Mouse (Mus musculus) spleen, postnatal 10 days (tissue): Measurements from ENCODE around the gene Rfc4.

Experiments used
- DNase-seq, 2 experiments: peaks; one replicate each; pipeline ENCODE4 v3.0.0; 2021 to 2022; ENCODE audit warnings: low spot score in 2 of 2

Rfc4 gene

DNA sequence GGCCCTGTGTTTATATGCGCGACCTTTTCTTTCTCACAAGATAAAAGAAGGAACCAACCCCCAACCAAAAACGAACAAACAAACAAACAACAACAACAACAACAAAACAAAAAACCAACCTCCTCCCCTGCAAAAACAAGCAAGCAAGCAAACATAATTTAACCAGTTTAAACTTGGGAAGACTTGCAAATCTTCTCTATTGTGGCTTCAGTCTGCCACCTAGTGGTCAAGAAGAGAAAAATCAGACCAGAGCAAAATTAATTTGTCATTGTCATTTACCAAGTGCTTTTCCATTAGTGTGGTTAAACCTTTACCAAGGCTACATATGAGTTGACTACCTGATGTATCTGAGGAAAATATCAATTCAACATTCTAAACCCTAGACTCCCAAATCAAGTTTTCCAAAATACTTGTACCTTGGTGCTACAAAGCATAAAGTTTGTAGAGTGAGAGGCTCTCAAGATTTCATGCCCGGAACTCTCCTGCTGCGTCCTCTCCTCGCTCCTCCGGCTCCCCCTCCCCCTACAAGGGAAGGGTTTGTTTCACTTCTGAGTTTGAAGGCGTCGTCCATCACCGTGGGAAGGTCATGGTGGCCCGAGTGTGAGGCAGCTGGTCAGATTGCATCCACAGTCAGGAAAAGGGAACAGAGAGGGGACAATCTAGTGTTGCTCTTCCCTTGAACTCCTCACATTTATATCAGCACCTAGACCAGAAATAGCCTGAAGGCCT, 8.0 kb upstream of the Rfc4 start:
- DNase-seq, result no peak

- DNase-seq, result no peak
Observed at GRCm38 (mm10) chr16:23132336-23132735, 4.8 kb upstream of the Rfc4 start.

DNA sequence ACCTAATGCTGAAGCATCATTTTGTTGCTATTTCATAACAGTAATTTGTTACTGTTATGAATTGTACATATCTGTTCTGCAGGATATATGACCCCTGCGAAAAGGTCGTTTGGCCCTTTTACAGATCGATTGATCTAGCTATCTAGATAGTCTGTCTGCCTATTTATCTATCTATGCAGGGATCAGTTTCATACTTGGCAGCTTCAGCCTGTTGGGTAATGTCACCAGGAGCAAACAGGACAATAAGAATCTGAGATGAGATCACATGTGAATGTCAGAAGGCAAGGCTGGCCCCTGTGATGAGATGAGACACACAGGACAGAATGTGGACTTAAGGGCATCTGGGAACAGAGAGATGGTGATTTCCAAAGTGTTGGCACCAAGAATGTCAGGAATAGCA, 2.8 kb upstream of the Rfc4 start:
- DNase-seq, result no peak

- DNase-seq, result no peak
Observed at GRCm38 (mm10) chr16:23127311-23127672, 245 bp downstream of the Rfc4 start.

DNA sequence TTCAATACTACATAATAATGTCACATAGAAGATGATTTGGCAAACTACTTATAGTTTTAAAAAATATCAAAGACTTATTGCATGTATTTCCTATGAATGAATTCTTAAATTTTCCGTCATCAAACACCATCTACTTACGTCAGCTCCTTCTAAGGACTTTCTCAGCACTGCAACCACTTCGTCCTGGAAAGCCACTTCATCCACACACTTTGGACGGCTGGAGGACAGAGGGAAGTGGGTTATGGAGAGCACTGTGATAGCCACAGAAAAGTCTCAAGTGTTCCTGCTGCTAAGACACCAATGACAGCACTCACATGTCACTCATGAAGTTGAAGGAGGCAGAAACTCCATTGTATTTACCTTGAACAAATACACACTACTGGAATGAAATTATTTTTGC, 3.1 kb downstream of the Rfc4 start:
- no peak for DNase-seq

DNA sequence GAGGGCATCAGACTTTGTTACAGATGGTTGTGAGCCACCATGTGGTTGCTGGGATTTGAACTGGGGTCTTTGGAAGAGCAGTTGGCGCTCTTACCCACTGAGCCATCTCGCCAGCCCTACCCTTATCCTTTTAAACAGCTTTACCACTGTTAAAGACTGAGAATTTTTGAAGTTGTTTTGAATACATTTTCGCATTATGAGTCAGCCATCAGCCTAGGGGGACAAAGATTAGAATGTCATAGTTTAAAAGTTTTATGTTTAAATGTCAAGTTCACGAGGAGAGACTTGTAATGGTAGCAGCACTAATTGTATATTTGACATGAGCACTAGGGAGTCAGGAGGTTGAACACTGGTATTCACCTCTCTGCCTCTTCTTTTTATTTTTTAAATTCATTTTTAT, 4.4 kb downstream of the Rfc4 start:
- DNase-seq, result no peak

- no peak for DNase-seq
Observed at GRCm38 (mm10) chr16:23122446-23122845, 5.1 kb downstream of the Rfc4 start.

- DNase-seq, result no peak
Observed at GRCm38 (mm10) chr16:23117173-23117572, 10.4 kb downstream of the Rfc4 start.

GRCm38 (mm10) chr16:23115486-23115885, 12.1 kb downstream of the Rfc4 start:
- no peak for DNase-seq

GRCm38 (mm10) chr16:23114339-23115171, 13.0 kb downstream of the Rfc4 start:
- DNase-seq, result no peak

GRCm38 (mm10) chr16:23113903-23114302, 13.6 kb downstream of the Rfc4 start:
- DNase-seq, result no peak

- DNase-seq, result no peak
Observed at GRCm38 (mm10) chr16:23112861-23113435, 14.6 kb downstream of the Rfc4 start.

DNA sequence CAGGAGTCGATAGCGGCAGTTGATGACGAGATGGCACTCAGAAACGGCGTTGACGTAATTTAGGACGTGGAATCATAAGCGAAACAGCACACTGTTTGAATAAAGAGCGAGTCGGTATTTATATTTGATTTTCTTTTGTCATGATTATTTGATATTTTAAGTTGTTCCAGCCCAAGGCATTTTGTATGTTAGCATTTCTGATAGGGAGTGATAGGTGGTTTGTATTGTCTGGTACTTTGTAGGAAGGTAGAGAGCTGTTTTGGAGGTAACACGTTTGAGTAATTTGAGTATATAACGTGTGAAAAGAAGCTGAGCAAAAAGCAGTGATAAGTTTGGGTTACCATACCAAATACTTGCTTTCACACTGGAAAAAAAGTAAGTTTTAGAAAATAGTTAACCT, 15.2 kb downstream of the Rfc4 start:
- no peak for DNase-seq

DNA sequence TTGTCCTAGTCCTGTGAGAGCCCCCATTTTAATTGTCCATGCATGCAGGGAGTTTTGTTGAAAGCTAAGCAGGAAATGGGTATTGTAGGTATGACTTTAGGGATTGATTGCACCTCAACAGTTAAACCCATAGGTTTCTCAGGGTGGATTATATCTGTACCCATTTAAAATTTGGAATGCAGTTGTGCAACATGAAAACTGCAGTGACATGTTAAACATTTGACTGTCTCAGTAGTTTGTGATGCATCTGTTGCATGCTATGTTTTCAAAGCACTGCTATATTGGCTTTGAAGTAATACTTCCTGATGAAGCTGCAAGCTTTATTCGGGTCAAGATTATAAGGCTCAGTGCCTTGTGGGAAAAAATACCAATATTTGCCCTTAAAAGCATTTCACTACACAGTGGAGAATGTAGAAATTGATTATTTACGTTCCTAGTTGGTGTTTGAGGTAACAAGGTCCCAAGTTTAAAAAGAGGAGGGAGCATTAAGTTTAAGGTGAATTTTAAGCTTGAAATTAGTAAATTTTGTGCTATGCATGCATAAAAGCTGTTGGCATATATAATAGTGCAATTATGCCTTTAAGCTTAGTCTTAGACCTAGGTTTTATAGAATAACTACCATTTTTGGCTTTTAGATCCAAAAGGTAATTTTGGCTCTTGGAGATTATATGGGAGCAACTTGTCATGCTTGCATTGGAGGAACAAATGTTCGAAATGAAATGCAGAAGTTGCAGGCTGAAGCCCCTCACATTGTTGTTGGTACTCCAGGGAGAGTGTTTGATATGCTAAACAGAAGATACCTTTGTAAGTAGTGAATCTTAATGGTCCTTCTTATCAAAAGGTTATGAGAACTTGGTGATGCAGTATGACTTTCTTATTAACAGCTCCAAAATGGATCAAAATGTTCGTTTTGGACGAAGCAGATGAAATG, 17.9 kb downstream of the Rfc4 start:
- no peak for DNase-seq

GRCm38 (mm10) chr16:23108943-23109342, 18.6 kb downstream of the Rfc4 start:
- no peak for DNase-seq

DNA sequence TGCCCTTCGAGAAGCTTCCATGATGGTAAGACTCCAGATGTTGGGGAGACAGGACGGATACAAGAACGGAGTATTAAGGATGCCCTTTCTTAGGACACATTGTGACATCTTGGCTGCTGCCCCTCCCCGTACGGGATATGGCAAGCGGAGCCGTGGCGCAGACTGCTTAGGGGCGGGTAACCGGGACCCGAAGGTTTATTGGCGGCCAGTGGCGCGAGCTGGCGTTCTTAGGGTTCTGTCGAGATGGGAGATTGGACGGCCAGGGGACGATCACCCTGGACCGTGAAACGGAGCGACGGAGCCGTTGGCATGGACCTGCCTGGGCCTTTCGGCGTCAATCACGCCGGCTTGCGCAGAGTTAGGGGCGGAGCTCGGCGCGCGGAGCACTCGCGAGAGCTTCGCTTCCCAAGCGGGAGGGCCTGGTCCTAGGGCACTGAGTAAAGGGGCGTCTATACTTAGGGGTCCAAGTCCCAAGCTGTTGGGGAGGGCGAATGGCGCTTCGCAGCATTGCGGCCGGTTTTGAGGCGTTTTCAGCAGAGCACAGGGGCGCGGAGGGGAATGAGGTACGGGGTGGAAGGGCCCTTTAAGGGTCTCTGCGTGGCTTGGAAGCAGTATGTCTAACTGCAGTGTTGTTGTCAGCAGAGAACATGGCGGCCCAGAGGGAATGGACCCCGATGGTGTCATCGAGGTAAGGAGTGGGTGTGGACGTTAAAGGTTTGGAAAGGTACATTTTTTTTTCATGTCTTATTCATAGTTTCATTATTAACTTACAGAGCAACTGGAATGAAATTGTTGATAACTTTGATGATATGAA, 19.4 kb downstream of the Rfc4 start:
- peak; percentile 84 to 89 for DNase-seq

GRCm38 (mm10) chr16:23107231-23107942, 20.1 kb downstream of the Rfc4 start, which contains the start of gene Eif4a2:
TSS of gene Eif4a2 (plus strand) at chr16:23107444.
- DNase-seq, result peak; percentile 95 to 98

GRCm38 (mm10) chr16:23106121-23106520, 21.4 kb downstream of the Rfc4 start:
- DNase-seq, result no peak

DNA sequence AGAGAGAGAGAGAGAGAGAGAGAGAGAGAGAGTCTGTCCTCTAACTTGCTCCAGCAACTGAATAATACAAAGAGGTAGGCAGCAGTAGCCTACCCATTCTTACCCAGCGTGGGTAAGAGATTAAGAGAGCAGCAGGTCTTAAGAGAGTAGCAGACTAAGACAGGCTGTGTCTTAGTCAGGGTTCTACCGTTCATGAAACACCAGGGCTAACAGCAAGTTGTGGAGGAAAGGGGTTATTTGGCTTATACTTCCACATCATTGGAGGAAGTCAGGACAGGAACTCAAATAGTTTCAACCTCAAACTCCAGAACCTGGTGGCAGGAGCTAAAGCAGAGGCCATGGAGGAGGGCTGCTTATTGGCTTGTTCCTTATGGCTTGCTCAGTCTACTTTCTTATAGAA, 23.7 kb downstream of the Rfc4 start:
- DNase-seq, result no peak

DNA sequence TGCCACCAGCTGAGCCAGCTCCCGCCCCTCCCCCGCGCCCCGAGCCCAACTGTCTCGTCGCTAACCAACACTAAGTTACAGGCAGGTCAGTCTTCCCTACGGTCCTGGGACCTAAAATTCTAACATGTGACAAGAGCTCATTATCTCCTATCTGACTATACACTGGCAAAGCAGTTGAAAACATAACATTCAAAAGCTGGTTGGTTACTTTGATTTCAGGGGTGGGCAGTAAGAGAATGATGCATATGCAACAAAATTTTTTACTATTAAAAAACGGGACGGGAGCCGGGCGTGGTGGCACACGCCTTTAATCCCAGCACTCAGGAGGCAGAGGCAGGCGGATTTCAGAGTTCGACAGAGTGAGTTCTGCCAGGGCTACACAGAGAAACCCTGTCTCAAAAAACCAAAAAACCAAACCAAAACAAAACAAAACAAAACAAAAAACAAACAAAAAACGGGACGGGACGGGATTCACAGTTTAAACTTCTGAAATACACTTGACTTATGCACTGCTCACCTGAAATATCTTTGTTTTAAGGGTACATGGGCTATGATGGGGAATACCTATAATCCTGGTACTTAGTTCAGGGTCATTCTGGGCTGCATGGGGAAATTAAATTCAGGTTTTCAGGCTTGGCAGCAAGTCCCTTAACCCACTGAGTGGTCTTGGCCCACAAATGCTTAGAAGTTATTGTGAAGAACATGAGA, 24.3 kb downstream of the Rfc4 start:
- DNase-seq, result no peak
